8 mouse cellular contexts compared by ENCODE assay signal in the genomic region with DNA sequence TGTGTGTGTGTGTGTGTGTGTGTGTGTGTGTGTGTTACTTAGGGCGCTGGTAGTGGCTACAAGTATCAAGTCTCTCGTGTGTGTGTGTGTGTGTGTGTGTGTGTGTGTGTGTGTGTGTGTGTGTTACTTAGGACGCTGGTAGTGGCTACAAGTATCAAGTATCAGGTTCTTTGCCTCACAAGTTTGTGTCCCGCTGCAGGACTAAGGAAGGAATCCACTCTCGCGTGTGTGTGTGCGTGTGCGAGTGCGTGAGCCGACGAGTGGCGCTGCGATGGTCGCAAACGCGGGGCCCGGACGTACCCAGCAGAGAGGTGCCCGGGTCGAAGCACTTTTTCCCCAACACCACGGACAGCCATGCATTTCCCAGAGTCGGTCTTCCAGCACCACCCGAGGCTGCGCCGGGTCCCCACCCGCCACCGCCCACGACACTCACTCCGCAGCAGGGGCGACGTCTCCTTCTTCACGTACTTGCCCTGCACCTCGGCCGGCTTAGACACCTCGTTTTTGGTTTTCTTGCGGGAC. TPM values are rescaled to one million over a fixed set of nuclear protein-coding genes. Genes with fewer than 3 reads are reported as not detected.
DNase-seq lines count a peak whose midpoint lies in the region; ATAC-seq and TF ChIP-seq lines count a peak whose summit lies in the region.

No protein-coding gene starts in this region.

- H3K79me3 ChIP-seq in C2C12 (ENCODE audit: low read depth), result peaks cover 54% of the 10 kb centered on the region

- DNase-seq in adrenal gland, adult 8-10 months, result peak; percentile 25
- no peak for DNase-seq in adrenal gland, adult 18-20 months (ENCODE audit: low spot score in 2 of 2)
- DNase-seq in c-Kit-positive CD71-positive TER-119-positive erythroid progenitor cells, embryonic 14.5 days (ENCODE audit: low spot score), result peak; percentile 35
- DNase-seq in frontal cortex, postnatal 25 days (ENCODE audit: low spot score in 2 of 2), result peak; percentile 10 to 26
- peak; percentile 45 for DNase-seq in kidney, adult 2 months

- peak overlapping the region; percentile 84 for H3K4me3 ChIP-seq in C2C12 (ENCODE audit: insufficient read depth, poor library complexity, severe bottlenecking)
- peak overlapping the region; percentile 97 for H3K4me3 ChIP-seq in kidney, adult 2 months (ENCODE audit: insufficient read depth, low read depth, low read length)
- H3K4me3 ChIP-seq in lung, embryonic 16.5 days (ENCODE audit: low read length), result peak overlapping the region; percentile 94

- H3K27me3 ChIP-seq in C2C12 (ENCODE audit: control insufficient read depth, insufficient read depth, insufficient read length), result no peaks in the 10 kb centered on the region
- H3K27me3 ChIP-seq in kidney, adult 2 months (replicated peaks; ENCODE audit: control insufficient read depth, insufficient read depth, low read length), result no peaks in the 10 kb centered on the region
- no peaks in the 10 kb centered on the region for H3K27me3 ChIP-seq in lung, embryonic 16.5 days (ENCODE audit: control insufficient read depth, insufficient read depth, low read depth, low read length)

- no peaks in the 10 kb centered on the region for H3K4me1 ChIP-seq in kidney, adult 2 months (ENCODE audit: control insufficient read depth, insufficient read depth, low read length)
- peaks cover 12% of the 10 kb centered on the region for H3K4me1 ChIP-seq in lung, embryonic 16.5 days (replicated peaks; ENCODE audit: control insufficient read depth, insufficient read depth, low read length)

- no peaks in the 10 kb centered on the region for H3K9me3 ChIP-seq in lung, embryonic 16.5 days (ENCODE audit: control insufficient read depth, low read length)

- peaks cover 68% of the 10 kb centered on the region for H3K79me2 ChIP-seq in C2C12 (ENCODE audit: control insufficient read depth, insufficient read depth)

- peak; percentile 57 for ATAC-seq in lung, embryonic 16.5 days (ENCODE audit: low read depth)
- ATAC-seq in neutrophil, adult 5-6 weeks (ENCODE audit: extremely low read depth, insufficient number of reproducible peaks, low FRiP score, poor library complexity, severe bottlenecking), result peak; percentile 18; the same call in 1 of the 2 replicates

- TF ChIP-seq CTCF in C2C12 (IDR thresholded peaks at IDR 0.05; ENCODE audit: control insufficient read depth, insufficient read depth, insufficient read length), result no peak
- no peak for TF ChIP-seq CTCF in kidney, adult 2 months (conservative IDR thresholded peaks at IDR 0.05; ENCODE audit: insufficient read depth, insufficient read length, low read depth, low read length)

- TF ChIP-seq POLR2A in kidney, adult 2 months (IDR thresholded peaks at IDR 0.05; ENCODE audit: low read depth, low read length), result no peak

- WGBS in kidney, adult 2 months, result under 1% methylated on average over 36 of the region's 36 CpGs
- under 1% methylated on average over 34 of the region's 36 CpGs for WGBS in lung, embryonic 16.5 days

- H3K9ac ChIP-seq in lung, embryonic 16.5 days (ENCODE audit: low read length), result peak overlapping the region; percentile 98

- peaks cover 34% of the 10 kb centered on the region for H3K36me3 ChIP-seq in C2C12 (ENCODE audit: control insufficient read depth, insufficient read depth)
- peaks cover 2% of the 10 kb centered on the region; the same call in 1 of the 2 replicates for H3K36me3 ChIP-seq in kidney, adult 2 months (ENCODE audit: control insufficient read depth, insufficient read depth, low read length)
- H3K36me3 ChIP-seq in lung, embryonic 16.5 days (ENCODE audit: control insufficient read depth, insufficient read depth, low read length), result peaks cover 15% of the 10 kb centered on the region

- H3K27ac ChIP-seq in kidney, adult 2 months (ENCODE audit: insufficient read depth, low read depth, low read length), result peak overlapping the region; percentile 65
- H3K27ac ChIP-seq in lung, embryonic 16.5 days (ENCODE audit: low read length), result peak overlapping the region; percentile 90

- peak overlapping the region; percentile 86 for H3K4me2 ChIP-seq in lung, embryonic 16.5 days (ENCODE audit: low read depth, low read length)

- peak overlapping the region; percentile 93 for H3ac ChIP-seq in C2C12 (ENCODE audit: control insufficient read depth, insufficient read length, low read depth)

TF ChIP-seq in C2C12, 6 proteins besides CTCF, POLR2A, EP300 and RAD21:
- no peak for TF ChIP-seq MYOG (IDR thresholded peaks at IDR 0.05; ENCODE audit: control insufficient read depth, extremely low read depth, insufficient read length)
- no peak for TF ChIP-seq MYOD1 (IDR thresholded peaks at IDR 0.05; ENCODE audit: control insufficient read depth, insufficient read length, low read depth)
- TF ChIP-seq MAX (IDR thresholded peaks at IDR 0.05), result no peak

RNA-seq across cellular contexts. Expression of a gene that starts 0.5 kb away (rescaled TPM):
- total RNA-seq in adrenal gland, adult 8-10 months (2022), result 10 to 100 TPM; 37.3 to 43.6 (median 40.4) TPM
- total RNA-seq in adrenal gland, adult 18-20 months (2021), result 10 to 100 TPM; 51.0 to 54.0 TPM
- polyA plus RNA-seq in C2C12 (2012; fragmentation: generic; extraction: Trizol), result 25.3 TPM
- 18.8 and 22.6 TPM in 2 replicates for polyA plus RNA-seq in kidney, adult 2 months (2012; rRNA removed)
- 1.2 and 1.5 TPM in 2 replicates for polyA plus RNA-seq in lung, embryonic 16.5 days (2015; fragmentation: Nextera tagmentation; extraction: Ambion mirVana)
- total RNA-seq in neutrophil, adult 5-6 weeks (2017), result 52.9 and 63.2 TPM in 2 replicates

Comparison
In these comparisons a context has a peak if more than half of its experiments do, and no peak if none do; other contexts are left out.
1. DNase-seq: peak in adrenal gland, adult 8-10 months (single experiment), c-Kit-positive CD71-positive TER-119-positive erythroid progenitor cells, embryonic 14.5 days (single experiment), frontal cortex, postnatal 25 days (2 of 2) and kidney, adult 2 months (single experiment); none in adrenal gland, adult 18-20 months (0 of 2).
2. Peak in every context shown above with its lines, with median percentiles within 50 percentile points of each other: H3K4me3 ChIP-seq.